In the genomic region with DNA sequence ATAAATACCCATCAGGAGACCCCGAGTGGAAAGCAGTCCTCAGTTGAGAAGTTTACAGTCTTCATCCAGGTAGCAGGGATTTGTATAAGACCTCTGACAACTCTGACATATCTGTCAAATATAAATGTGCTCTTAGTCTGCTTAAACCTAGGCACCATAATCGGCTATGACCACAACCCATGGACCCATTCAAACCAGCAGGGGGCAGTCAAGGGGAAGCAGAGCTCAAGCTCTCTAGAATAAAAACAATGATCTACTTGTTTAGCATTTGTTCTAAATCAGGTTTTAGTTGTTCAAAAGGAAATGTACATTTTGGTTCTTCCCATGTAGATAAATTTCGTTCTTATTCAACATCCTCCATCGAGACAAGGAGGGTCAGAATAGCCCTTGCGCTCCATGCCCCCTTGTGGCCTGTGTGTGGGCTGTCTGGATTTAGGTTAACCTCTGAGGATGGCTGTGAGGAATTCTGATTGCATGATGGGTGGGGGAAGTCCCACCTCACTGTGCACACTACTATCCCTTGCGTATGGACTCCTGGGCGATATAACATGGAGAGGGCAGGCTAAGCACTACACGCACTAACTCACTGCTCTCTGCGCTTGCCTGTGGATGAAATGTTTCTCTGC, we compare ENCODE assay signal across 8 mouse cellular contexts. TPM values are rescaled to one million over a fixed set of nuclear protein-coding genes. Genes with fewer than 3 reads are reported as not detected.
DNase-seq lines count a peak whose midpoint lies in the region; ATAC-seq and TF ChIP-seq lines count a peak whose summit lies in the region.

No protein-coding gene starts in this region.

- peaks cover 22% of the 10 kb centered on the region; the same call in 1 of the 2 replicates for H3K36me3 ChIP-seq in kidney, postnatal 0 days (ENCODE audit: insufficient read depth, low read length)
- H3K36me3 ChIP-seq in hindbrain, embryonic 12.5 days: peaks cover 25% of the 10 kb centered on the region

- no peak overlapping the region for H3K9ac ChIP-seq in kidney, postnatal 0 days (ENCODE audit: low read depth, low read length)
- no peak overlapping the region for H3K9ac ChIP-seq in hindbrain, embryonic 12.5 days

- DNase-seq in cerebellum, adult 18-20 months: peak; percentile 16 to 25
- DNase-seq in cerebellum, postnatal 4 days (ENCODE audit: low spot score in 2 of 2): no peak
- peak in 1 of 2 experiments; percentile 54 for DNase-seq in layer of hippocampus, adult 2 months (ENCODE audit: low spot score in 2 of 2)
- DNase-seq in layer of hippocampus, adult 9-11 months: no peak
- DNase-seq in adrenal gland, adult 2 months: peak; percentile 35
- DNase-seq in kidney, postnatal 0 days (ENCODE audit: low spot score): no peak

- WGBS in kidney, postnatal 0 days: 90% methylated on average over 9 of the region's 9 CpGs
- 92% methylated on average over 9 of the region's 9 CpGs for WGBS in hindbrain, embryonic 12.5 days

- peak; percentile 81 for TF ChIP-seq CTCF in layer of hippocampus, adult 2 months (conservative IDR thresholded peaks at IDR 0.05)
- peak; percentile 62 for TF ChIP-seq CTCF in kidney, postnatal 0 days (IDR thresholded peaks at IDR 0.05; ENCODE audit: low read depth)

- no peak overlapping the region for H3K4me2 ChIP-seq in kidney, postnatal 0 days (ENCODE audit: low read length)
- H3K4me2 ChIP-seq in hindbrain, embryonic 12.5 days (replicated peaks): no peak overlapping the region

- no peaks in the 10 kb centered on the region for H3K9me3 ChIP-seq in kidney, postnatal 0 days (replicated peaks; ENCODE audit: low read length)
- no peaks in the 10 kb centered on the region for H3K9me3 ChIP-seq in hindbrain, embryonic 12.5 days (replicated peaks)

- H3K4me3 ChIP-seq in layer of hippocampus, adult 2 months: no peak overlapping the region
- H3K4me3 ChIP-seq in kidney, postnatal 0 days (replicated peaks; ENCODE audit: low read depth, low read length): no peak overlapping the region
- H3K4me3 ChIP-seq in hindbrain, embryonic 12.5 days: no peak overlapping the region

- H3K4me1 ChIP-seq in kidney, postnatal 0 days (replicated peaks; ENCODE audit: insufficient read depth, low read length): no peaks in the 10 kb centered on the region
- peaks cover 10% of the 10 kb centered on the region; the same call in 1 of the 2 replicates for H3K4me1 ChIP-seq in hindbrain, embryonic 12.5 days

- ATAC-seq in kidney, postnatal 0 days (replicated peaks; ENCODE audit: low FRiP score, low read depth): no peak
- peak; percentile 74 for ATAC-seq in megakaryocyte progenitor cell, adult 5-6 weeks (replicated peaks; ENCODE audit: poor library complexity)
- no peak for ATAC-seq in hindbrain, embryonic 12.5 days (ENCODE audit: low FRiP score)

- H3K27ac ChIP-seq in layer of hippocampus, adult 2 months: no peak overlapping the region
- no peak overlapping the region for H3K27ac ChIP-seq in kidney, postnatal 0 days
- H3K27ac ChIP-seq in hindbrain, embryonic 12.5 days: no peak overlapping the region

- no peaks in the 10 kb centered on the region for H3K27me3 ChIP-seq in kidney, postnatal 0 days (ENCODE audit: insufficient read depth, low read length)
- H3K27me3 ChIP-seq in hindbrain, embryonic 12.5 days: no peaks in the 10 kb centered on the region

RNA-seq across cellular contexts. Expression of gene Thumpd2, which starts 19.2 kb away (rescaled TPM):
- 1 to 10 TPM; 8.4 to 8.6 TPM for total RNA-seq in layer of hippocampus, adult 2 months (2021)
- total RNA-seq in adrenal gland, adult 2 months (2021): 1 to 10 TPM; 4.8 to 9.2 TPM
- polyA plus RNA-seq in adrenal gland, adult 2 months (2012; rRNA removed): 1.0 and 1.5 TPM in 2 replicates
- 15.0 and 15.6 TPM in 2 replicates for polyA plus RNA-seq in kidney, postnatal 0 days (2015; fragmentation: Nextera tagmentation; extraction: Ambion mirVana)
- total RNA-seq in megakaryocyte progenitor cell, adult 5-6 weeks (2015): 12.0 and 12.6 TPM in 2 replicates
- 16.3 and 17.1 TPM in 2 replicates for total RNA-seq in megakaryocyte progenitor cell, adult 5-6 weeks (2017)
- 12.9 and 13.3 TPM in 2 replicates for polyA plus RNA-seq in hindbrain, embryonic 12.5 days (2016; fragmentation: Nextera tagmentation; extraction: Ambion mirVana)

Comparison
In these comparisons a context has a peak if more than half of its experiments do, and no peak if none do; other contexts are left out.
1. DNase-seq: peak in cerebellum, adult 18-20 months (2 of 2) and adrenal gland, adult 2 months (single experiment); none in cerebellum, postnatal 4 days (0 of 2), layer of hippocampus, adult 9-11 months (single experiment) and kidney, postnatal 0 days (single experiment).